Mouse (Mus musculus): Measurements from ENCODE around the gene Crbn. TPM values are rescaled to one million over a fixed set of nuclear protein-coding genes. Genes with fewer than 3 reads are reported as not detected.

Crbn gene
- polyA plus RNA-seq, 1 experiment from 2014 or later: 59.4 TPM

DNA sequence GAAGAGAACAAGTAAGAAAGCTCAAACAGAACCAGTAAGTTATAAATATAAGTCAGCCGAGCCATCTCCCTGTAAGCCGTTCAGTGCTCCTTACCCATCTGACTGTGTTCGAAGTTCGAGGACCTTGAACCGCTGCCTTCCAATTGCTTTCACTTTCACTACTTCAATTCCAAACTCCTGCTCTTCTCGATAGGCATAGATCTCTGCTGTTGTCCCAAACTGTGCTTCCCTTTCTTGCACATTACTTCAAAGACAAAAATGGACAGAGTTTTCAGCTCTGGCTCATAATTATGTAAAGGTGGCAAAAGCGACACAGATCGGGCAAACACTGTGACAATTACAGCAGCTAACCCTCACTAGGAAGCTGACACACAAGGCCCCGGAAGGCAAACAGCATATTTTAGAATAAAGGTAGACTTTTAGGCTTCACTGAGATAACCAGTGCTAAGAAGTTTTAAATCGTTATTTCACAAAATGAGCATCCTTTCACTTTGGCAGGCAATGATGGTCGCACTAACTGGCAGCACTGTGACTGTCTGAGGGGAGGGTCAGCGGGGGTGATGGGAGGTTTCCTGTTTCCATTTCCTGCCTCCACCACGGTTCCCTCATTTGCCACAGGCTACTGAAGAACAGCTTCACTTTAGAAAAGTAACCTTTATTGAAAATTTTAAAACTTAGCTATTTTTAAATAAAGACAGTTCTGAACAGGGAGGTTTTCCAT, 5.6 kb downstream of the Crbn start:
- Histone ChIP-seq H3K4me3 (replicated peaks) (no peak overlapping the region), H3K4me2 (replicated peaks) (no peak overlapping the region), H3K9ac (replicated peaks) (no peak overlapping the region), H3K27me3 (no peaks in the 10 kb centered on the region), H3K27ac (no peak overlapping the region), H3K36me3 (peaks cover 44% of the 10 kb centered on the region), H3K4me1 (replicated peaks) (peaks cover 15% of the 10 kb centered on the region), H3K9me3 (no peaks in the 10 kb centered on the region)
- WGBS: 94% methylated on average over 13 of the region's 13 CpGs
- ATAC-seq: no peak

DNA sequence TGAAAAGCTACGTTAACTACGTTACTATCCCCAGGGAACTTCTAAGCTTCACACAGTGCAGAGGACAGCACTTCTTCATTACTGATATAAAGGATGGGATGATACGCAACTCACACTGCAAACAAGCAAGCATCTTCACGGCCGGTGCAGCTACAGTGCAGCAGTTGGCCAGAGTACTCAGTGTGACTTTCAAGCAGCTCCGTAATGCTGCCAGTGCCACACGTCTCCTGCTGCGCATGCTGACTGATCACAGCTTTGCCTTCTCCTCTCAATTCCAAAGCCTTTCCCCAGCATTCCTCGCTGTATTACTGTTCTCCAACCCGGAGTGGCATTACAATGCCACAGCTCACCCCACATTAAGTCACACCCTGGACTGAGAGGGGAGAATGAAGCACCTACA, 6.3 kb downstream of the Crbn start:
- Histone ChIP-seq H3K27me3 (no peaks in the 10 kb centered on the region), H3K27ac (no peak overlapping the region), H3K36me3 (peaks cover 48% of the 10 kb centered on the region), H3K4me1 (replicated peaks) (peaks cover 8% of the 10 kb centered on the region), H3K9me3 (no peaks in the 10 kb centered on the region), H3K4me2 (replicated peaks) (no peak overlapping the region), H3K9ac (replicated peaks) (no peak overlapping the region), H3K4me3 (replicated peaks) (no peak overlapping the region)
- no peak for ATAC-seq
- WGBS: 95% methylated on average over 10 of the region's 10 CpGs

DNA sequence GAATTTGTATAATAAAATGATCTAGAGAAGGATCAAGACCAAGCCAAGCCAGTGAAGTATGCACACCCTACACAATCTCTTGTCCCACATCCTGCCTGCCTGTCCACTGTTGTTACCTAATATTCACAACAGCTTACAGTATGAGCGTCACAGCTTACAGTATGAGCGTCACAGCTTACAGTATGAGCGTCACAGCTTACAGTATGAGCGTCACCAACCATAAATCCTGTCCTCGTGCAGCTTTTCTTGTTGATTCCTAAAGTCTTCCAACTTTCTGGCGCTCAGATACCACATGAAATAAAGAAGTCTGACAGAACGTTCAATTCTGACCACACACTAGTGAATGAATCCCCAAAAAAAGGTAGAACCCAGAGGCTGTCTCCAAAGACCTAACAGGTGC, 6.8 kb downstream of the Crbn start:
- Histone ChIP-seq H3K4me3 (replicated peaks) (no peak overlapping the region), H3K4me2 (replicated peaks) (no peak overlapping the region), H3K27ac (no peak overlapping the region), H3K36me3 (peaks cover 52% of the 10 kb centered on the region), H3K4me1 (replicated peaks) (0 out of 2 replicates have a peak, but pooled peaks cover 3% of the 10 kb centered on the region), H3K27me3 (no peaks in the 10 kb centered on the region), H3K9me3 (no peaks in the 10 kb centered on the region), H3K9ac (replicated peaks) (no peak overlapping the region)
- 96% methylated on average over 7 of the region's 7 CpGs for WGBS
- no peak for ATAC-seq

DNA sequence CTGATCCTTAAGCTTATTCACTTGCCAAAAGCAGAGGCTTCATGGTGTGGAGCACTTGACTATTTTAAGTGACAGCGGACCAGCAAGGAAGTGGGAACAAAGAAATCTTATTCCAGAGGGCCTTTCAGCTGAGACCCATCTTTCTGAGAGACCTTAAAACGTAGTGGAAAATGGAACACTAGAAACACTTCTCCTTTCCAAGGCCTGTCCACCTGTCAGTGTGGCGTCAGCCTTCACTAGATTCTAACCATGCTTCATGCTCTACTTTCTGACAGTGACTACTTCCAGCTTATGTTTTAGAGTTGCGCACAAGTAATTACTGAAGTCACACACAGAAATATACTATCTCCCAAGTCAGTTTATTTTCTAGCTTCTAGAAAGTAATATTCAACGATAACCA, 7.4 kb downstream of the Crbn start:
- no peak overlapping the region for H3K4me2 ChIP-seq (replicated peaks)
- H3K36me3 ChIP-seq: peaks cover 54% of the 10 kb centered on the region
- H3K4me3 ChIP-seq (replicated peaks): no peak overlapping the region
- H3K9ac ChIP-seq (replicated peaks): no peak overlapping the region
- no peaks in the 10 kb centered on the region for H3K27me3 ChIP-seq
- 95% methylated on average over 5 of the region's 5 CpGs for WGBS
- no peaks in the 10 kb centered on the region for H3K9me3 ChIP-seq
- H3K27ac ChIP-seq: no peak overlapping the region
- 0 out of 2 replicates have a peak, but pooled peaks cover 3% of the 10 kb centered on the region for H3K4me1 ChIP-seq (replicated peaks)
- ATAC-seq: no peak

DNA sequence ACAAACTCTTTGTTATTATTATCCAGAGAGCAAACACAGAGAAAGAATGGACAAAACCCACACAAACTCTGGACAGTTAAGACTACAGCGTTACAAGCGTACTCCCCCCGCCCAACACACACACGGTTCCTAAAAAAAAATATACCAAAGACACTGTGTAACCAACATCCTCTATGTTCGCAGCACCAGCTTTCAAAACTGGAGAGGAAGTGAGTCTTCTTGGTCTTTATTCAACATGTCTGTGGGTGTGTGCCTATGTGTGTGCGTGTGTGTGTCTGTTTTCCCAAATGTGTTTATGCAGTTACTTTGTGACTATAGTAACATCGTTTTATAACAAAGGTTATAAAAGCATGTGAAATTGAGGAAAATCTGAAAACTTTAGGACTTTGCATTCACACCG, 8.4 kb downstream of the Crbn start:
- H3K27ac ChIP-seq: no peak overlapping the region
- 0 out of 2 replicates have a peak, but pooled peaks cover 2% of the 10 kb centered on the region for H3K4me1 ChIP-seq (replicated peaks)
- no peak overlapping the region for H3K4me2 ChIP-seq (replicated peaks)
- 92% methylated on average over 8 of the region's 8 CpGs for WGBS
- H3K9ac ChIP-seq (replicated peaks): no peak overlapping the region
- H3K36me3 ChIP-seq: peaks cover 61% of the 10 kb centered on the region
- ATAC-seq: no peak
- no peak overlapping the region for H3K4me3 ChIP-seq (replicated peaks)
- no peaks in the 10 kb centered on the region for H3K9me3 ChIP-seq
- no peaks in the 10 kb centered on the region for H3K27me3 ChIP-seq

DNA sequence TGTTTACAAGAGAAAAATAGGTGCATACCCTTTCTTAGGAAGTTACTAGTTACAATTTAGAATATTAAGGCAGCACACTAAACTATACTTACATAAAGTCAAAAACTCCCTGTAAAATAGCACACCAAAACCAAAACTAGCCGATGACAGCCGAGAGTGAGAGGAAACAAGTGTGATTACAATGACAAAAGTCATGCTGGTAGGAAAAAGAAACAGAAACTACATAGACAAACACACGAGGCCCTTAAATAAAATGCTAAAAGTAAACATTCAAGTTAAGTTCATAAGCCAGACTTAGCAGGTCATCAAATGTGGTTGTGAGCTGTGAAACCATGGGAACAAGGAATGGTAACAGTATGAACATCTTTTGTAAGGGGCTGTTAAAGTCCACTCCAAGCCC, 12.7 kb downstream of the Crbn start:
- WGBS: 90% methylated on average over 3 of the region's 3 CpGs
- Histone ChIP-seq H3K9me3 (no peaks in the 10 kb centered on the region), H3K4me2 (replicated peaks) (no peak overlapping the region), H3K27me3 (no peaks in the 10 kb centered on the region), H3K9ac (replicated peaks) (no peak overlapping the region), H3K36me3 (peaks cover 47% of the 10 kb centered on the region), H3K27ac (no peak overlapping the region), H3K4me3 (replicated peaks) (no peak overlapping the region), H3K4me1 (replicated peaks) (no peaks in the 10 kb centered on the region)
- no peak for ATAC-seq

DNA sequence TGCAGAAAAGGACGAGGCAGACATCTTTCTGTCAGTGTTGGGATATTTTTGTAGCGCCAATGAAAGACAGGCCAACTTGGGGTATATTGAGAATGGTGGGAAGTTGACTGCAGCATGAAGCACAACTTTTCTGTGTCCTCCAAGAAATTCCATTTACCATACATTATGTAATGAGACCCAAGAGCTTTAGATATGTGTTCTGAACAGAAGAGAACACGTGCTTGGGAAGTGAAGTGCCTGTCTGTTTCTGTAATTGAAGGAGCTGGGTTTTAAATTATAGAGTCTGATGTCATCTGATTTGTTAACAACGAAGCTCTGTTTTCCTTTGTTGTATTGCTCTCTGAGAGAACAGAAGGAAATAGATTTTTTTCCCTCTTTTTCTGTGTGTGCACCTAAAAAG, 29.8 kb downstream of the Crbn start:
- 60% methylated on average over 4 of the region's 4 CpGs for WGBS
- Histone ChIP-seq H3K4me1 (replicated peaks) (peaks cover 12% of the 10 kb centered on the region), H3K4me3 (replicated peaks) (peak overlapping the region; percentile 80)

DNA sequence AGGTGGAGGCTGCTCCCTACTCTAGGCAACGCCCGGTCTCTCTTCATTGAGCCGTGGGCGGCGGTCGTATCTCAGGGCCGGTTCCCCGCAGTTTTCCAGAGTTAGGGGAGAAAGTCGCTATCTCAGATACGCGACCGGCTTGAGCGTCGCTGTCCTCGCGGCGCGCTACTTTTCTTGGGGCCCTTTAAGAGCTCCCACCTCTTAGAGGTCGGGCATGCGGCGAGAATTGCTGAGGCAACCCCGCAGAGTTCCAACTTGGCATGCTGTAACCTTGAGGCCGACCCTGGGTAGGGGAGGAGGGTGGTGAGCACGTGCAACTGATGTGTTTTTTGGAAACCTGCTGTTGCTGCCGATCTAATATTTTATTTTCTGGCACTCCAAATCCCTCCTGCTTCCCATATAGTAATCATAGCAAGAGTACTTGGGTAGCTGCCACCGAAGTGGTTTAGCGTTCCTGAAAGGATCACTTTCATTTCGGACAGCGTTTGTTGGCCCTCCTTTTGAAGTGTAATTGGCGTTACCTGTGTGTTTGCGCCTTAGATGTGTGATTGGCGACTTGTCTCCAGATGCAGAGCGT, 30.5 kb downstream of the Crbn start:
- Histone ChIP-seq H3K4me3 (replicated peaks) (peak overlapping the region; percentile 80), H3K9ac (replicated peaks) (peak overlapping the region; percentile 77), H3K36me3 (peaks cover 21% of the 10 kb centered on the region), H3K4me2 (replicated peaks) (peak overlapping the region; percentile 96), H3K9me3 (no peaks in the 10 kb centered on the region), H3K27ac (no peak overlapping the region; the same call in 1 of the 2 replicates), H3K4me1 (replicated peaks) (peaks cover 12% of the 10 kb centered on the region), H3K27me3 (peaks cover 4% of the 10 kb centered on the region; the same call in 1 of the 2 replicates)
- ATAC-seq: peak; percentile 83
- WGBS: 3% methylated on average over 33 of the region's 33 CpGs

More for the DNA sequence above, 29.8 kb downstream of the Crbn start:
- Histone ChIP-seq H3K27me3 (peaks cover 4% of the 10 kb centered on the region; the same call in 1 of the 2 replicates), H3K36me3 (peaks cover 24% of the 10 kb centered on the region), H3K9me3 (no peaks in the 10 kb centered on the region), H3K4me2 (replicated peaks) (peak overlapping the region; percentile 96), H3K9ac (replicated peaks) (peak overlapping the region; percentile 77), H3K27ac (no peak overlapping the region)
- no peak for ATAC-seq

DNA sequence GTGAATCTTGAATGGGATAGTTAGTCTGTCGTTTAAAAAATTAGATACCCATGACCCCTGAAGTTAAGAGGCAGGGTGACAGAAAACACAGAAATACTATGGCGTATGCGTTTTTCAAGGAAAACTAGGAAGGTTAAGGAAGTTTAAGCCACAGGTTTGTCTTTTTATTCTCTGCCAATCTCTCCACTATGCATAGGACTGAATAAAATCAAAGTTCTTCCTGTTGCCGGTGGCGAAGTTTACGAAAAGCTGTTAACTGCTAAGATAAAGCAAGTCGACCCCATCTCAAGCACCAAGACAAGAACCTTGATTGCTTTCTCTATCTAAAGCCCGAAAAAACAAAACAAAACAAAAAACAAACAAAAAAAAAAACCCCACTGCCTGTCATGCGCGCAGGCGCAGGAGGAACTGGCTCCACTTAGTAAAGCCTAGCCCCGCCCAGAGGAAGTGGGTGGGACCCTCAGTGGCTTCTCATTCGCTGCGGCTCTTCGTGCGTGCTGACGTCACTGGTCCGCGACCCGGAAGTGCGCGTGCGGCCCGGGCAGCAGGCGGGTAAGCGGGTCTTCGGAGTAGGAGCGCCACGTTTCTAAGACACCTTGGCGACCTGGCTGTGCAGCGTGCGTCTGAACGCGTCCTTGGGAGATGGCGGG, 31.1 kb downstream of the Crbn start, which contains the start of gene Trnt1:
TSS of gene Trnt1 (plus strand) at position 481 of the 650 bp plus-strand sequence.
- Histone ChIP-seq H3K4me2 (replicated peaks) (peak within 1 kb of the TSS; percentile 96), H3K36me3 (peaks cover 17% of the 10 kb centered on the region), H3K27me3 (peaks cover 4% of the 10 kb centered on the region; the same call in 1 of the 2 replicates), H3K9me3 (no peaks in the 10 kb centered on the region), H3K4me3 (replicated peaks) (peak within 1 kb of the TSS; percentile 80), H3K27ac (no peak within 1 kb of the TSS; the same call in 1 of the 2 replicates), H3K4me1 (replicated peaks) (peaks cover 12% of the 10 kb centered on the region), H3K9ac (replicated peaks) (peak within 1 kb of the TSS; percentile 77)
- peak; percentile 99 for ATAC-seq
- WGBS: 9% methylated on average over 35 of the region's 35 CpGs

DNA sequence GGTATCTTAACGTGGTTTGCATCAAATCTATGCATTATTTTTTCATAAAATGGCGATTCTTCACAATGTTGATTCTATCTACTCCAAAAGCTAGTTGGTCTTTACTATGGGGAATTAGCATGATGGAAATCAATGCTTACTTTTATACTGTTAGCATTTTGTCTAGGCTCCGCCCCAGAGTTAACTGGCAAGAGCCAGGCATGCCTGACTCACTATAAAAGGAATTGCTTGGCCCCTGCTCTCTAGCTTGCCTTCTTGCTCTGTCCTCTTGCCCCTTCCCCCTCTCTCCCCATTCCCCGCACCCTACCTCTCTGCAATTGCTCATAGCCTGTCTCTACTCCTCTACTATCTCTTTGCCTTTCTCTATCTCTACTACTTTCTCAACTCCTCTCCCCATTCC, 33.1 kb downstream of the Crbn start:
- WGBS: 75% methylated on average over 4 of the region's 4 CpGs
- no peak for ATAC-seq

DNA sequence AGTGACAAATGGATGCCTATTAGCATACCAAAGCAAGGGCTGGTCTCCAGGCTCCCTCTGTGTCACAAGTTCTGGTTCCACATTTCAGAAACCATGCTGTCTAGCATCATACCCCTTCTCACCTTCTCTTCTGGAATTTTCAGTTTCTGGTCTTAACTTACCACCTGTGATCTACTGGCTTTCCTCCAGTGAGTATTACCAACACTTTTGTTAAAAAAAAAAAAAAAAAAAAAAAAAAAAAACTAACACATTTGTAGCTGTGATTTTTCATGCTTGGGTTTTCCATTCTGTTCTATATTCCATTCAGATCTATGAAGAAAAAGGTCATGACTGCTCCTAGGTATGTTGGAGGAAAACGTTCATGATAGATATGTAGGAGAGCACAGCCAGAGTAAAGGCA, 34.0 kb downstream of the Crbn start:
- Histone ChIP-seq H3K4me2 (replicated peaks) (no peak overlapping the region), H3K4me1 (replicated peaks) (peaks cover 12% of the 10 kb centered on the region), H3K27me3 (peaks cover 4% of the 10 kb centered on the region; the same call in 1 of the 2 replicates)

More for the DNA sequence above, 33.1 kb downstream of the Crbn start:
- H3K27me3 ChIP-seq: peaks cover 4% of the 10 kb centered on the region; the same call in 1 of the 2 replicates
- H3K9me3 ChIP-seq: no peaks in the 10 kb centered on the region
- no peak overlapping the region for H3K27ac ChIP-seq
- no peak overlapping the region for H3K4me2 ChIP-seq (replicated peaks)
- H3K4me1 ChIP-seq (replicated peaks): peaks cover 12% of the 10 kb centered on the region
- H3K9ac ChIP-seq (replicated peaks): no peak overlapping the region
- no peak overlapping the region for H3K4me3 ChIP-seq (replicated peaks)
- H3K36me3 ChIP-seq: peaks cover 4% of the 10 kb centered on the region; the same call in 1 of the 2 replicates

DNA sequence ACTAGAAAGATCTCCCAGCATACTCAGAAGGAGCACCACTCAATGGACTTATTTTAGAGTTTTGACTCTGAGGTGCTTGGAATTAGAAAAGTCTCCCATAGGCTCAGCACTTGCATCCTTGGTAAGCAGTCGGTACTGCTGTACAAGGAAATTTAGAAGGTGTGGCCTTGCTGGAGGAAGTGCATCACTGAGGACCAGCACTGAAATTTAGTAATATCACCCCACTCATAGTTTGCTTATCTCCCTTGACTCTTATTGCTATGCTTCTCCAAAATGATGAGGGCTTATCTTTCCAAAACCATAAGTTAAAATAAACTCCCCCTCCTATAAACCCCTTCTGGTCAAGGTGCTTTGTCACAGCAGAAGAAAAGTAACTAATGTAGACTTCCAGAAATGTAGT, 38.4 kb downstream of the Crbn start:
- H3K27ac ChIP-seq: no peak overlapping the region
- ATAC-seq: no peak
- H3K4me1 ChIP-seq (replicated peaks): no peaks in the 10 kb centered on the region
- H3K9ac ChIP-seq (replicated peaks): no peak overlapping the region
- 87% methylated on average over 1 of the region's 1 CpGs for WGBS
- H3K9me3 ChIP-seq: no peaks in the 10 kb centered on the region
- H3K27me3 ChIP-seq: no peaks in the 10 kb centered on the region; the same call in 1 of the 2 replicates
- H3K4me3 ChIP-seq (replicated peaks): no peak overlapping the region
- no peak overlapping the region for H3K4me2 ChIP-seq (replicated peaks)
- no peaks in the 10 kb centered on the region for H3K36me3 ChIP-seq

More for the DNA sequence above, 34.0 kb downstream of the Crbn start:
- Histone ChIP-seq H3K36me3 (no peaks in the 10 kb centered on the region), H3K27ac (no peak overlapping the region), H3K9ac (replicated peaks) (no peak overlapping the region), H3K9me3 (no peaks in the 10 kb centered on the region), H3K4me3 (replicated peaks) (no peak overlapping the region)
- no peak for ATAC-seq
- WGBS: 74% methylated on average over 1 of the region's 1 CpGs

Measured in midbrain, embryonic 13.5 days (tissue).